Mouse (Mus musculus) T-helper 1 cell (primary cell): ENCODE measurements around the gene Sept6.
"Not testable (repeated sequence)": the region's sequence is repeated elsewhere in the genome, so short reads cannot be mapped to it uniquely, and the experiment has no call there.

Source experiments
- in situ Hi-C: fragments of 300-600 bp; cut with MboI, MseI; formaldehyde crosslinking; loops from one replicate; pipeline ENCODE4 v1.15.1; 2025; ENCODE audit warnings: high pct_unique_total_duplicates

Gene Sept6

DNA sequence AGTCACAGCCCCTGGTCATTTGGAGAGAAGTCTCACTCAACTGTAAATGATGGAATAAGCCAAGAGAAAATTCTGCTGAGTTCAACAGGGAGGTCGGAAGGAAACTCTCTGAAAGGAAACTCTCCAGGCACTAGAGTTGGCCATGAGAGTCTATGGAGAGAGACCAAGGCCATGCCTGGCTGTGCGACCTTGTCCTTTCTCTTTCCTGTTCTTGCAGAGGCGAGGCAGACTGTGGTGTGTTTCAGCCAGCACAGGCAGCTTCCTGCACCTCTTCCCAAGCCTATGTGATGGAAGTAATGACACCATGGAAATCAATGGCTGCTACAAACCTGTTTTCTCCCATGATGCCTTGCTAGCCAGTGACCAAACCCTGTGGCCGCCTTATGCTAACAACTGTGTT is 20.4 kb downstream of the Sept6 start:
- in situ Hi-C loops, result no loop called here

GRCm38 (mm10) chrX:36969501-36969900 is 22.1 kb downstream of the Sept6 start:
- in situ Hi-C loops, result no loop called here

GRCm38 (mm10) chrX:36956674-36957073 is 34.9 kb downstream of the Sept6 start:
- in situ Hi-C loops, result no loop called here

DNA sequence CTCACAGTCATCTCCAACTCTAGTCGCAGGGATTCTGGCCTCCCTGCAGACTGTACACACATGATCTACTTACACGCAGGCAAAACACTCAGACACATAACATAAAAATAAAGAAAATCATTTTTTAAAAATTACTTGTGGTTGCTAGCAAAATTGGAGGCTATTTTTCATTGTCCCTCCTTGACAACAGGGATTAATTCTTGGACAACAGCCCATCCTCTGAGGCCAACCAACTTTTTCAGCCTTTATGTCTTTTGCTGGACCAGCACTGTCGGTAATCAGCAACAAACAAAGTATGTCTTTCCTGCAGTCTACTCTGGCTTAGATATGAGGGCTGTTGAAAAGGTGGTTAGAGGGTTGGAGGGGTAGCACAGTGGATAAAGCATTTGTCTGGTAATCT is 50.5 kb downstream of the Sept6 start:
- in situ Hi-C loops, result no loop called here

DNA sequence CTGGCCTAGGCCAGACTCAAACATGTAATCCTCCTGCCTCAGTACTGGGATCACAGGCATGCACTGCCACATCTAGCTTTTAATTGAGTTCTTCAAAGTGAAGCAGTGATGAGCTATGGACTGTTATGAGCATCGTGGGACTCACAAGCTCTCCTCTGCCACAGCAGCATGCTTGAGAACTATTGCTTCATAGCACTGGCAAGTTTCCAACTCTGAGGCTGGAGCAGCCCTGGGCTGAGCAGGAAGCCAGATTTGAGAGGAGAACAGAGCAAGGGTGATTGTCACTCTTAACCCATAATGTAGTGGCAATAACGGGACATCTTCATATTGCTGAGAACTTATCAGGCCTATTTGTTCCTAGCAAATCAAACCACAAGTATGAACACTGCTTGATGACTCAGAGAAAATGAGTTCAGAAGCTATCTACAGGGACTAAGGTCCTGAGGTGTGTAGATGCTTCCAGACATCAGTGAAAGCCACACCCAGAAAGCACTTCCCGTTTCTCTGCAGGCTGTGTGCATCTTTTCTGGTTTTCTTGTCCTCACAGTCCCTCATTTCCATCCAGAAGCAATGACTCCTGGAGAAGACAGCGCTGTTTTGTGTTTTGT is 51.7 kb downstream of the Sept6 start:
- in situ Hi-C loops, result loop anchor here (5.0 kb wide), 1 partner anchor 77 kb away; no protein-coding TSS in a partner anchor

DNA sequence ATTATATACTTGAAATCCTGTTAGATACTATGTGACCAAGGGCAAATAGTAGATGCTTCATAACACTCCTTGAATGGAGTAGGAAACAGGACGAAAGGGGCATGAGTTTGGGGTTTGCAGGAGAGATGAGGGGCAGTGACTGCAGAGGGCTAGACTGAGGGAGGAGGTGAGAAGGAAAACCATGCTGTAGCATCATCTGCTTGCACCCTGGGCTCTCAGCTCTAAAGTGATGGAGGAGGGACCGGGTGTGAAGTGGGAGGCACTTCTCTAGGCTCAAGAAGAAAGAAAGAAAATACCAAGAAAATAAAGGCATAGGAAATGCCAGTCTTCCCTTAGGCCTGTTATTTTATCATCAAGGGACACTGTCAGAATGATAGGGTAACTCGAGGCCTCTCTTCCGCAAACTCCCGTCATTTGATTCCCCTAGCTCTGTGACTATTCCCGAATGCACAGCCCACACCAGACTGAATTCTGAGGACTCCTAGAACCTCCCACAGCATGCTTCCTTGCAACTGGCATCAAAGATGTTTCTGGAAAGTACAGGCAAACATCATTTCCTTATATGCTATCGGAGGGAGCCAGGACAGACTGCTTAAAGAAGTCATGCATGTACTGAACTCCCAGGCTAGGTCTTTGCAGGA is 56.1 kb downstream of the Sept6 start:
- in situ Hi-C loops, result loop anchor here (5.0 kb wide), 1 partner anchor 82 kb away; no protein-coding TSS in a partner anchor

GRCm38 (mm10) chrX:36930574-36930973 is 61.0 kb downstream of the Sept6 start:
- in situ Hi-C loops, result no loop called here

- in situ Hi-C loops, result no loop called here
These were observed 61.9 kb downstream of the Sept6 start for GRCm38 (mm10) chrX:36929694-36930093.

- in situ Hi-C loops, result no loop called here
These were observed 62.8 kb downstream of the Sept6 start for GRCm38 (mm10) chrX:36928791-36929190.

DNA sequence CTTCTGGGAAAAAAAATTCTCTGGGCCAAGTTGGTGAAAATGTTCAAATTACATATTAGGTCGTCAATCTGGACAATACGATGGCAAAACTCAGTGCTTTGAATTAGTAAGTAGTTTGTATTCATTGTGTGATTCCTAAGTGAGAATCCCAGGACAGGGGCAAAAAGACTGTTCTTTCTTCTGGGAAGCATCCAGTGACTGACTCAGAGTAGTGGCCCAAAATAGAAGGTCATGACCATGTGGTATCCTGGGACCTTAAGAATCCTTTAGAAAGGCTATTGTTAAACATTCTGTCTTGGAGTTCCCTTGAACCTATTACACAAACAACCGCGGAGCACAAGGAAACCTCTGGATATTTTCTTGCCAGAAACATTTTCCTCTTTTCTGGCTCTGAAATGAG is 70.2 kb downstream of the Sept6 start:
- in situ Hi-C loops, result no loop called here

- in situ Hi-C loops, result no loop called here
These were observed 73.8 kb downstream of the Sept6 start for GRCm38 (mm10) chrX:36917749-36918148.

- in situ Hi-C loops, result no loop called here
These were observed 80.3 kb downstream of the Sept6 start for GRCm38 (mm10) chrX:36911343-36911742.

DNA sequence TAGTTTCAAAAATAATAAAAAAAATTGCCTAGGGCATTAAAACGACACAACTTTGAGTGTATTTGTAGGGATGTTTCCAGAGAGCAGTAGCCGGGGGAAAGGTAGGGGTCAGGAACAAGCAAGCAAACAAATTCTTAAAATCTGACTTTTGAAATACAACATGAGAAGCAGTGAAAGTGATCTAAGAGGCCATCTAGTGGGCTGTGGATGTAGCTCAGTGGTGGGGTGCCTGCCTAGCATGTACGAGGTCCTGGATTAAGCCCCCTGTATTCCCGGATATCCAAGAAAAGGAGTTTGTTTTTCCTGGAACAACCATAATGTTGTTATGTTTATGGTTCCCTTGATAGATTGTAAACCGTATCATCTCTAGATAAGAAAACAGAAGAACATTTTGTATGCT is 85.1 kb downstream of the Sept6 start:
- in situ Hi-C loops, result loop anchor here (5.0 kb wide), 1 partner anchor 79 kb away; no protein-coding TSS in a partner anchor

DNA sequence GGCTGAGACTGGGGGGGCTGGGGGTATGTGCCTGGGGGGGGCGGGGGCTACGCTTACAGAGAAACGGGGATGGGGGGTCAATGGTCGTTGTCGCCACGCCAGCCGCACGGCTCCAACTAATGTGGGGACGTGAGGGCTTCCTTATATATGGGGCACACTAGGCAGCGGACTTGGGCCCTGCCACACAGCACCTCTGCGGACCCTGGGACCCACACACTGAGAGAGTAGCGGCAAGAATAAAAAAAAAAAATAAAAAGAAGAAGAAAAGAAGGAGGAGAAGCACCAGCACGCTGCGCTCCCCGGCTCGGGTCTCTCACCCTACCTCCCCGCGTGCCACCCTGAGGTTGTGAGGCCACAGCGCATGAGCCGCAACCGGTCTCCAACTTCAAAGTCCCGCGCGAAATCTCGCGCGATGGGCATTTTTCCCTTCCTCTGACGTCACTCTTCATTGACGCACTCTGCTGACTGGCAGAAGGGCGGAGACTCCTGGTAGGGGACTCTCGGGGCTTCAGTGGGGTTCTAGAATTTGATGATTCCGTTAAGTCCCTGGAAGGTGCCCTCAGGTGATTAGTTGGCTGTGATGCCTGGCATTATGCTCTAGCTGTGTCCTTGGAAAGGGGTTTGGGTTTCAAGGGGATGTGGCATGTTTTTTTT is 88.4 kb downstream of the Sept6 start:
- in situ Hi-C loops, result no loop called here

DNA sequence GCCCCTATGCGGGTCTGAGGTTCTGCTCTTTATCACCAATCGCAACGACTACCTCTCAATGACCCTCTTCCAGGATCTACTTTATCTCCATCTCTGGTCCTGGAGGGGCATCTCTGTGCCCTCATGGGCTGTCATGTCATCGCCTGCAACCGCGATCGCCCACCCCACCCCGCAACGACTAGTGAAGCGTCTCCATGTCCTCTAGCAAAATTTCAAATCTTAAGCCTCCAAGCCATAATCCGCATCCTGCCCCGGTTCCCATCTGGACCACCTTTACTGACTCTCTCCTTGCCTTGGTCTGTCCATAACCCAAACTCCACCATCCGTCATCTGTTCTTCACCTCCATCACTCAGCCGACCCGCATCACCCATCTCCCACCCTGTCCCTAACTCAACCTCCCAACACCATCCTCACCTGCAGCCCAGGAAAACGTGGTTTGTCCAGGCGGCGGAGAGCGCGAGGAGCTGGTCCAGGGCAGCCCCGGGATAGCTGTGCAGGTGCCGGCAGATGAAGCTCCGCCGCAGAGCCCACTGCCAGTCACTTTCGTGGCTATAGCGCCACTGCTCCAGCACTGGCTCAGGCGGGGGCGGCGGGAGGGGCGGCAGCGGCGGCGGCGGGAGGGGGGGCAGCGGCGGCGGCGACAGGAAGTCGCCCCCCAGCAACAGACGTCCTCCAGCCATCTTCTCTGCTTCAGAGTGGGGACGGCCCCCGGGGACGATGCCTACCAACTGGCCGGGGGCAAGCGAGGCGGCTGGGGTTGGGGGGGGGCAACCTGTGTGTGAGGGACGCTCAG is 89.1 kb downstream of the Sept6 start, which contains the start of gene Nkrf:
TSS of gene Nkrf (minus strand) at position 579 of the 794 bp plus-strand sequence.
- in situ Hi-C loops, result no loop called here

DNA sequence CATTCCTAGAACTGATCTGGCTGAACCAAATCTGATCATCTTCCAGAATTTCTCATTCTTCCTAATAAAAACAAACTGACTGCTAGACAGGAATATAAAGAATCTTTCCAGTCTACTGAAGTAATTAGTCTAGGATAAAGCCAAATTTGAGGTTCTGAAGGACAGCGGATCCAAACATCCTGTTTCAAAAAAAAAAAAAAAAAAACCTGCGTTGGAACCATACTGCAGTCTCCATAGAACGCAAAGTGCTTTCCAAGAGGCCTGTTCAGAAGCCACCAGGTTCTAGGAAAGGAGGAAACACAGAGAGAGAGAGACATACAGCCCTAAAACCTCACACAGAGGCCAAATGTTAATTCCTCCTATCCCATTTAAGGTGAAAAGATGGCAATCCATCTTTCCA is 89.9 kb downstream of the Sept6 start:
- in situ Hi-C loops, result no loop called here

DNA sequence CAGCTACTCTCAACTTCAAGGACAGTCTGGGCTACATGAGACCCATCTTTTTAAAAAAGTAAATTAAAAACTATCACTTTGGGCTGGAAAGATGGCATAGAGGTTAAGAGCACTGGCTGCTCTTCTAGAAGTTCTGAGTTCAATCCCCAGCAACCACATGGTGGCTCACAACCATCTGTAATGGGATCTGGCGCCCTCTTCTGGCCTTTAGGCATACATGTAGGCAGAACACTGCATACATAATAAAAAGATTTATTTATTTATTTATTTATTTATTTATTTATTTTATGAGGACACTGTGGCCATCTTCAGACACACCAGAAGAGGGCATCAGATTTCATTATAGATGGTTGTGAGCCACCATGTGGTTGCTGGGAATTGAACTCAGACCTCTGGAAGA is 92.7 kb downstream of the Sept6 start:
- in situ Hi-C loops, result not testable (repeated sequence)

DNA sequence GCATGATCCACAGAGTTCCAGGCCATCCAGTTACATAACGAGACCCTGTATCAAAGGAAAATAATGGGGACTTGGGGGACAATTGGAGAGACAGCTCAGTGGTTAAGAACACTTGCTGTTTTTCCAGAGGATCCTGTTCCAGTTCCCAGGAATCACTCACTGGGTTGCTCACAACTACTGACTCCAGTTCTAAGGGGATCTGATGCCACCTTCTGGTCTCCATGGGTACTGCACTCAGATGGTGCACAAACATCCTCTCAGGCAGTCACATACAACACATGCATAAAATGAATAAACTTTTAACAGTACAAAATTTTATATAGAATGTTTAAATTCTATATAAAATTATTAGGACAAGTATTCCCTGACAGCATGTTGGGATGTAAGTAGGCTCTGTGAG is 106.9 kb downstream of the Sept6 start:
- in situ Hi-C loops, result no loop called here

DNA sequence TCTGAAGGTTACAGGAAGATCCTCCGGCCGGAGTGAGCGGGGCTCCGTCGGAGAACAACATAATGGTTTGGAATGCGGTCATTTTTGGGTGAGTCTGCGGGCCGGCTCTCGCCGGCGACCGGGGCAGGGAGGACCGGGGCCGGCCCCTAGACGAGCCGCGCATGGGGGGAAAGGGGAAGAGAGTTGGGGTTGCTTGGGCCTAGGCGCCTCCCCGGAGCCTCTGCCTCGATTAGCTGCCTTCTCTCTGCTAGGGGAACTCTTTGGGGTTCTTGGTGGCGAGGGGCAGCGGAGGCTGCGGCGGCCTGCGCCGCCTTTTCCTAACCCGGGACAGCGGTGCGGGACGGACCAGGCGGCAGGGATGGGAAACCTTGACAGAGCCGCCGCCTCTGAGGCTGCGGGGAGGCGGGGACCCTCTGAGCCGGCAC is 116.9 kb downstream of the Sept6 start:
- in situ Hi-C loops, result no loop called here

GRCm38 (mm10) chrX:36874178-36874696 is 117.4 kb downstream of the Sept6 start:
- in situ Hi-C loops, result no loop called here

- in situ Hi-C loops, result no loop called here
These were observed 117.8 kb downstream of the Sept6 start, which contains the start of the genes Ube2a and C330007P06Rik for GRCm38 (mm10) chrX:36873765-36874164. TSS of gene Ube2a (plus strand) at chrX:36873900. TSS of gene C330007P06Rik (minus strand) at chrX:36874111.

GRCm38 (mm10) chrX:36870372-36870771 is 121.2 kb downstream of the Sept6 start:
- in situ Hi-C loops, result no loop called here
